Mouse (Mus musculus): ENCODE results near the gene Epas1.

Gene Epas1

DNA sequence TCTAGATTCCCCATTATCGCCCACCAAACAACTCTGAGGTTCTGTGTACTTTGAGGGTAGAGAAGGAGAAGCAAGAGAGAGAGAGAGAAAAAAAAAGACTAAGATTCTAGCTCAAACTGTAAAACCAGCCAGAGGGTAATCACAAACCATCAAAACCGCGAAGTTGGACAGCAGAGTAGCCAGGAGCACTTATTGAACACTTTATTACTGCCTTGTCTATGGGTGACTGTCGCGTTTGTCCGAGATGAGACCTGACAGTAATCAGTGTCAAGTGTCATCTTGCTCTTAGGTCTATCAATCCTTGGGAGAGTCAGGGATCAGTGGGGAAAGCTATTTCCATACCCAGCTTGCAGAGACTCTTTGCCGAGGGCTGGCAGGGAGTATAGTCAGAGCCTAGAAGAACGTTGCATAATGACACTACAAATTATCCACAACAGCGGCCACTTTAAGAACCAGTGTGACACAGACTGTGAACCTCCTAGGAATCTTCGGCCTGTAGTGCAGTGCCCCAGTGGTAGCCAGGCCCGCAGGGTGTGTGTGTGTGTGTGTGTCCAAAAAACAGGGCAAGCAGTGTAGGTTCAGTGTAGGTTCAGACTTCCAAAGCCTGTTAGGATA, 2.2 kb downstream of the Epas1 start:
- no peak for DNase-seq (ENCODE audit: low spot score)

DNA sequence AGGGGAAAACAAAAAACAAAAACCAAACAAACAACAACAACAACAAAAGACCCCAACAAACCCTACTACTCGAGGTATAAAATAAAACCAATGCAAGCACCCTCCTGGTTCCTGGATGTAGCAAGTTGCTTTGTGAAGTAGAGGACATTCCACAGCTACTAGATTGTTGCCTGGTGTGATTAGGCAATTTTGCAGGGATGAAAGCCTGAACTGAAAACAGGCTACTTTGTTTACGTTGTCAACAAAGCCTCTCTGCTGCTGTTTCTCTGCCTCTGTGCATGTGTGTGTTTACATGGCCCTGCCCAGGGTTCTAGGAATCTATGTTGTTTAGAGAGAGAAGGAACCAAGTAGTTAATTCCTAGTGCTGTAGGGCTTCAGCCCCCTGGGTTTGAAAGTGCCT, 4.1 kb downstream of the Epas1 start:
- no peak for DNase-seq (ENCODE audit: low spot score)

DNA sequence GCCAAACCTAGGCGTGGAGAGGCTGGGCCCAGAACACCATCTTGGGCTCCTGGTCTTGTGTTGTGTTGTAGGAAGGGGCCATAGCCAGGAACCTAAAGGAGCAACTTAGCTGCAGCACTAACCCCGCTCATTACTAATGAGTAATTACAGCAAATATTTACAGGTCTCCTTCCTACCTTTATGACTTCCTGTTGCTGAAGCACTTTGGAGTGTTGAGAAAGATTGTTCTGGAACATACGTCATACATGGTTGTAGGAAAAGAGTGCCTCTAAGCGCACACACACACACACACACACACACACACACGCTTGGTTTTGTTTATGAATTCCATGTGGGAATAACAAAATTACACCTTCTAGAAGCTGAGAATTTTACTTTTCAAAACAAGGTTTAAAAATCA, 8.4 kb downstream of the Epas1 start:
- no peak for DNase-seq (ENCODE audit: low spot score)

DNA sequence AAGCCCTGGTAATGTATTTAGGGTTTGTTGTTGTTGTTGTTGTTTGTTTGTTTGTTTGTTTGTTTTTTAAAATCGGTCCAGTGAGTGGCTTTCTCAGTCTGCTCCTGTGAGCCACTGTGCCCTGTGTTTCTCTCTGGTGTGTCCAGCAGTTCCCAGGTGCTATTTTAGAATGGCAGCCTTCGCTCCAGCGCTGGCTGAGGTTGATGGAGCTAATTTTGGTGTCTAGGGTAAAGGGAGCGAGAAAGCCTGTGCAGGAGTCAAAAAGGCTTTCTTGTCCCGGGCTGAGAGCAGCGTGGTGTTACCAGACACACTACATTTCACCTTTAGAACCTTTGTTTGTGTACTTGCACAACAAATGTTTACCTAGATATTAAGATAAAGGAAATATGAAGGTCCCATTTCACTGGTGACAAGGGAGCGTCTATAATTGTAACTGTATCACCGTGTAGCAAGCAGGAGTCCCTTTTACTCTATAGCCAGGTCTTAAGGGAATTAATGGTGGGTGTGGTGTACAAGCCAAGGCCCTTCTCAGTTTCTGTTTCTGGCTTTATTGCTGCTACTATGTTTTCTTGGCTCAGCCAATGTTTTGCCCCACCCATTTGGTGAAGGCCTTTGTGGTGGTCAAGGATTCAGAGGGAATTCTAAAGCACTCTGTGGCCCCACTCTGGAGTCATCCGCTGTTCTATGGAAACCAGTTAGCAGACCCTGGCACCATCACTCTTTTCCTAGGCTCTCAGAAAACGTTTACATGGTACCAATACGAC, 9.2 kb downstream of the Epas1 start:
- DNase-seq (ENCODE audit: low spot score): no peak

DNA sequence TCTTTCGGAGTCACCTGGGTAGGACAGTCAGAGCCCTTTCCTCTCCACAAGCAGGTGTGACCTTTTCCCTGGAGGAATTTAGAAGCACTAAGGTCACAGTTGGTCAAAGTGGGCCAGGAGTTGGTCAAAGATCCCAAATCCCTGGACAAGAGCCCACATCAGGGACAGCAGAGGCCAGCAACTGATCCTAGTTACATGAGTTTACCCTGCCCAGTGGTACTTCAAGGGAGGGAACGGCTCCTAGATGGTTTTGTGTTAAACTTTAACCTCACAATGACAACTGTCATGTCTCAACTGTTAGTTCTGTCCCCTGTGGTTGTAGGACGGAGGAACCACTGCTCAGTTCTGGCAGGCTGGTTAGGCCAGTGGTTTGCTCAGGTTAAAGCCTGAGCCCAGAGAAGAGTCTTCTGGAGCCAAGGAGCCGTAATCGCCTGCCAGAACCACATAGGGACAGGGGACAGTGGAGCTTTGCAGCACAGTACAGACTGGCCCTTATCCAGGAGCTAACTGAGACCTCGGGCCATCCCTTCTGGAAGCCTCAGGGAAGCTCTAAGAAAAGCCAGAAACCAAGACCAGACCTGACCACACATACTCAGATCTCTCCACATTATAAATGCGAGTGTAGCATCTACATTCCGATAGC, 12.4 kb downstream of the Epas1 start:
- DNase-seq (ENCODE audit: low spot score): no peak

DNA sequence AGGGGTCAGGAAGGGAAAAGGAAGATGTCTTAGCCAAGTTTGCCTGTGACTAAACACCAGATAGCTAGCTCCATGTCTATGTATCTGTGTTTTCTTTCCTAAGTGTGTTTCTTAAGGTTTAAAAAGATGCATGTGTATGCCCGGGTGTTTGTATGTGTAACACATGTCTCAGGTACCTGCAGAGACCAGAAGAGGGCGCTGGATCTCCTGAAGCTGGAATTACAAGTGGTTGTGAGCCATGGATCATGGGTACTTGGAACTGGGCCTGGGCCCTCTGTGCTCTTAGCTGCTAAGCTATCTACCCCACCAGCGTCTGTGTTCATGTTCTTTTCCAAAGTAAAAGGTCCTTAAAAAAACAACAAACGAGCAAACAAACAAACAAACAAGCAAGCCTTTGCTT, 12.9 kb downstream of the Epas1 start:
- DNase-seq (ENCODE audit: low spot score): no peak

DNA sequence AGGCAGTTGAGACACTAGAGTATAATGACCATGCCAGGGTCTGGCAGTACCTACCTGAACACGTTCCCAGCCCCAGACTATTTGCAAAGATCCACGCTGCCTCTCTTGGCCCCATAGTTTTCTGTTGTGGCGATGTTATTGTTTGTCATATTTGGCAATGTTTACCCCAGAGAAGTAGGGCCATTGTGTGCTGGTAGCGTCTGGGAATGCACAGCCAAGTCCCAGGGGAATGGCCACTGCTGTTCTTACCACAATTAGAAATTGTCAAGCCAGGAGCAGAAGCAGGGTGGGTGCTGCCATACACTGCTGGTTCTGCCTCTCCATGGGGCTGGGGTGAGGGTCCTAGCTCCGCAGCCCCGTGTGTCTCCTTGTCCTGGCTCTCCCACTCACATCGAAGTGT, 15.1 kb downstream of the Epas1 start:
- DNase-seq (ENCODE audit: low spot score): no peak

DNA sequence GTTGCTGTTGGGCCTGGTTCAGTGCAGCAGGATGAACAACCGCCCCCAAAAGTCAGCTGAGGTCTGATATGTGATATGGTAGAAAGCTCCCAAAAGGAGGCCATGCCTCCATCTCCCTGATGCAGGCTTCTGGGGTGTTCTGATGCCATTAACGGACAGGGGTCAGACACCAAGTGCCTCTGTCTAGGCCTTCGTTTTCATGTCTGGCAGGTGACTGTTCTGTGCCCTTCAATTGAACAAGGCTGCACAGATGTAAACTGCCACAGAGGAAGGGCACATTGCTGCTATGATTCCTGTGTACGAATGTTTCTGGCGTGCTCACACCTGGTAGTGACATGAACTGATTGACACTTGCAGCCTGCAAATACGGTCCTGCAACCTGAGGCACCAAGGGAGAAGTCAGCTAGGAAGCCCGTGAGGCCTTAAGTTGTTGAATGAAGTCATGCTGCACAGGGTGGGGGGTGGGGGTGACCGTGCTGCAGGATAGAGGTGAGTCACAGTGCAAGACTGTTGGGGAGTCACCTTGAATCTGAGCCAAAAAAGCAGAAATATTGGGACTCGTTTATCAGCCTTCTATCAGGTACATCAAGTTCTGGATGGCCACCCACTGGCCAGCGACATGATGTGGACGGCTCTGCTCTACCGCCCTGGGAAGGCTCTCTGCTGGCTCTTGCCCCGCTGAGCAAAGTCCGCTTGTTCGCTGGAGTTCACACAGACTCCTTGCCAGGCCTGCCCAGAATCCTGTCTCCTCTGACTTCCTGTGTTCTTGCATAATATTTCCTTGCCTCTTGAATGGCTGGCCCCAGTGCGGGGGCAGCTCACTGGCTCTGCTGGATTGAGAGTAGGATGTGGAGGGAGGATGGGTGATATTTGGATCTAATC, 16.1 kb downstream of the Epas1 start:
- peak; percentile 62 for DNase-seq (ENCODE audit: low spot score)

DNA sequence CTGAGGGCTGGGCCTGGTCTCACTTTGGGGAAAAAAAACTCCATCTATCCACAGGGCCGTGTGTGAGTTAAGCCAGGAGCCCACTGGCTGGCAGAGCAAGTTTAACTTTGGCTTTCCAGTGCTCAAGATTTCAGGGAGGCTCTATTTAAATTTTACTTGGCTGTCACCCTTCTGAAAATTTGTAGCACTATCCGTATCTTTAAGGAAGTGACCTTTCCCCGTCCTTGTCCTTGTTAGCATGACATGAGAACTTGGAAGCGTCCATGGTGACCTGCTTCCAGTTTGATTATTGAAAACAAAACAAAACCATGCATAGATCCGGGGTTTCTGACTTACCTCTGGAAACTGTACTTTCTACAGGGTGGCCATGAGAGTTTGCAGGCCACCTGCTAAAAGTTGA, 17.3 kb downstream of the Epas1 start:
- no peak for DNase-seq (ENCODE audit: low spot score)

DNA sequence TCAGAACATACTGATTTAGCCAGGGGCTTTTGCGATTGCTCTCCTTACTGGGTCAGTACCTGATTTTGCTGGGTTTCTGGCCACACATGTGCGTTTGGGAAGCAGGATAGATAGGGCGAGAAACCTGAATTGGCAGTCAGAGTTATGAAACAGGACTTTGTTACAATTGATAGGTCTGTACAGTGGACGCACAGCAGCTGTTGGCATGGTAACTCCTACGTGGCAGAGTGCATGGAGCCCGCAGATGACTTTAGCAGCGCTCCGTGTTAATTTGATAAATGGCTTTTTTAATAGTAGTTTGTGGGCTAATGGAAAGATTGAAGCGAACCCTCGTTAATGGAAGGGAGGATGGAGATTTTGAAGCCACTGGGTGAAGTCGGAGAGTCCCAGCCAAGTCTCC, 18.5 kb downstream of the Epas1 start:
- DNase-seq (ENCODE audit: low spot score): no peak

DNA sequence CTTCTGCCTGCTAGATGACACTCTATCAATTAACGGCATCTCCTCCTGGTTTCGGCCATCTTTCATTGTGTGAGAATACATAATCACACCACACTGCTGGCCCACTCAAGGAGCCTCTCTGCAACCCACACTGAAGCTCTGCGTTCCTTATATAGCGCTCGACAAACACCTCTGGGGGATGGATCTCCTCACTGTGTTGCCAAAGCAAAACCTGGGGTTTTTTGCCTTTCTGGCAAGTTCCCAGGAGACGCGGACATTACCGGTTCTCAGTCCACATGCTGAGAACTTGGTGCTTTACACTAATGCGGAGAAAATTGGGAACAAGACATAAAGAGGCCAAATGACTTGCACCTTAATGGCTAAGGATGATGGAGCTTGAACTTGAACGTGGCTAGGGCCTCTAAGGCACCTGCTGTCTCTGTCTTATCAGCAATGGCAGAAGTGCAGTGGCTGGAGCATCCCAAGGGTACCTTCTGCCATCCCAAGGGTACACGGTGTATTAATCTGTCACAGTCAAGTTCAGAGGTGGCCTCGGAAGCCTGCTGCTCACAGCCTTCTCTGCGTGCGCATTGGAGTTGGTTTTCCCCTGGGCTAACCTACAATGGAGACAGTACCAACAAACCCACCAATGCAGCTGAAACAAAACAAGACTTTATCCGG, 19.6 kb downstream of the Epas1 start:
- no peak for DNase-seq (ENCODE audit: low spot score)

DNA sequence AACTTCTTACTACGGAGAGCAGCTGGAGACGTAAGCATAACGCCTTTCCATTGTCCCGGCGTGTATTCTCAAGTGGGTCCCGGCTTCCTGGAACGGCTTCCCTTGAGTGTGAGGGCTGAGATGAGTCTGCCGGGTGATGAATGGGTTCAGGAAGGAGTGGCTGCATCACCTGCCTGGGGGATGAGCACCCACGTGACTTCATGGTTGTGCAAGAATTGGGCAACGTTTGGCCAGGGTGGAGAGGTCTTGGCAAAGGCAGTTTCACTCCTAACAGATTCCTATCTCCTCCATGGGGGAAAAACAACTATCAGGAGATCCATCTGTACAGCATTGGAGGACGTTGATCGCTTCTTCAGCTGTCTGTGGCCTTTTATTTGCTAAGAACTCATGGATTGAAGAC, 23.0 kb downstream of the Epas1 start:
- no peak for DNase-seq (ENCODE audit: low spot score)

DNA sequence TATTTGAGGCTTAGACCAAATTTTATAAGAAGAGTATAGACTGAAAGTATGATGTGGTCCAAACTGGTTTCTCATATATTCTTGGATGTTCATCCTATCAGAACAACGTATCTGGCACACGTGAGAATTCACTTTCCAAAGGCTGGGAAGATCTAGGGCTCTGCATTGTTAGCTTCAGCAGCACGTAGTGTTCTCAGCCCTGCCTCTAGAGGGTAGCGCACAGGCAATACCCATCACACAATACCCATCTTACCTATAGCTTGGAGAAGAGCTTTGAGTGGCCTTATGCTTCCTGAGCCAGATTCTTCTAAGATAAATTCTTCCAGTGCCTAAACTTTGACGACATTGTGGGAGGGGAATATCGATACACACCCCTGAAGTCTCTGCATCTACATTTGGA, 24.6 kb downstream of the Epas1 start:
- DNase-seq (ENCODE audit: low spot score): no peak

DNA sequence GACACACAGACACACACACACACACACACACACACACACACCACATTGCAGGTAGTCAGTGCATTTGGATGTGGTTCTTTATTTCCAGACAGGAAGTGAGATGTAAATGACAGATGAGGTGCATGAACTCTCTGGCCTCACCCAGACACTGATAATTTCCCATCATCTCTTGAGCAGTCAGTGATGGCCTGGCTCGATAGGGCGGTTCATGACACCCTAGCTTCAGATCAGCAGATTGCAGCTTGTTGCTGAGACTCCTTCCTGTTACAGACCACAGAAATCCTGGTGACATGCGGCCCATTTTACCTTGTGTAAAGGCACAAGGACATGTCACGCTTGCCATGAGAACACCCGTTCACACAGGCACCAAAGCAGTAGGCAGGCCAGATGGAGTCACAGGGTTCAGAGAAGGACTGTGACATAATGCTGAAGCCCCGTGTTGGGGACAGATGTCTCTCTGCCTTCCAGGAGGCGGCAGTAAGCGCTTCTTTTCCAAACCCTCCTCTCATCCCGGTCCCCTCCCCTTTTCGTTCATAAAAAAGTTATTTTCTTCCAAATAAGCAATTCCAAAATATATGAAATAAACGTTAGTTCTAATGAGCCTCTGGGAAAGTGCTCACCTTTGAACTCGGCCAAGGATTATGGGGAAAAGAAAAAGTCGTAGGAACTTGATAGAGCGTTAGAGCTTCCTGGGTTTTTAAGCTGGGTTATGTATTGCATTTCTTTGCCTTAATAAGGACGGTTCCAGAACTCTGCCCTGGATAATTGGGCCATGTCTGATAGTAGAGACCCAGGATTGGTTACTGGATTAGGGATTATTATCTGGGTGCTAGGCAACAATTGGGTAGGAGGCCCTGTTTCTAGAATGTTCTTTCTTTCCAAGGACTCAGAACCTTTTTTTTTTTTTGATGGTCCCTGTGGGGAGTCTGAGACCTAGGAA, 26.0 kb downstream of the Epas1 start:
- DNase-seq (ENCODE audit: low spot score): no peak

DNA sequence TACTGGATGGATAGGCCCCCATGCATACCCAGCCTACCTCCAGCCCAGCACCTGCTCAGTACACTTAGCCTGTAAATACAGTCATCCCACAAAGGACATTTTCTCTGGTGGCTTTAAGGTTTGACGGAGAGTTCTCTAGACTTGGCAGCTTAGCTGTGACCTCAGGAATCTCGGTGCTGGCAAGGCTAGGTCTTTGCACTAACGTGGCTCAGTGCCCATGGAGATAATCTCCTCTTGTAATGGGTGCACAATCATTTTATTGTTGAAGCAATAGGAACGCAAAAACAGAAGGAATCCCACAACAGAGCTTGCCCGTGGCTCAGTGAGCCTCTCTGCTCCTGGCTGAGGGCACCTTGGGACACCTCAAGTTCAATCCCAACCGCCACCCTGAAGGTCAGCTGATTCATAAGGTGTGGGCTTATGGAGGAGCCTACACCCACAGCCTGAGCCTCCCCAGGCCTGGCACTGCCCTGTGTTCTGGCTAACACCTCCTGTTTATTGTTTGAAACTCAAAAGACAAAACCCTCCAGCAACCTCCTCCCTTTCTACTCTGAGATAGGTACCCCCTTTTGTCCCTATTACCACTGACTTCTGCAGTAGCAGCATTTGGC, 27.3 kb downstream of the Epas1 start:
- DNase-seq (ENCODE audit: low spot score): no peak

DNA sequence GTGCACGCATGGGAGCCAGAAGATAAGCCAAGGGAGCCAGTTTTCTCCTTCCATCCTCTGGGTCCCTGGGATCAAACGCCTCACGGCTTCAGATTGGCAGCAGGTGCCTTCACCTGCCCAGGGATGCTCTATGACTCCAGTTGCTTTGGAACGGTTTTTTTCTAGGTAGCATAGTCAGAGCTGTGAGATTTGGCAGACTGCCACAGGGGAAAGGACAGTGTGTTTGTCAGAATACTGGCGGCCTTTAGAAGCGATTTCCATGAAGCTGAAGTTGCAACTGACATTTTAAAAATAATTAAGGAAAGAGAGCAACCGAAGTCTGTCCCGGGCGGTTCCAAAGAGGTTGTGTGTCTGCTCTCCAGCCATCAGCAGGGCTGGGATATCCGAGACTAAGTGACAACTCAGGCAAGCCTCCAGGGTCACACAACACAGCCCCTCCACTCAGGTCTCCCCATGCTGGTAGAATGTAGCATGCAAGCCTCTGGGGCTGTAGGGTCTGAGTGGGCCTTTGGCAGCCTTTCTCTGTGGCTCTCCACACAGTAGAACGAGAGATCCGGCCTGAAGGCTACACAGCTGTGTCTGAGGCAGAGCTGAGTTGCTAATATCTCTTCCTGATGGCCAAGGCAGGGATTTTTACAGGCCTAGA, 28.4 kb downstream of the Epas1 start:
- DNase-seq (ENCODE audit: low spot score): no peak

DNA sequence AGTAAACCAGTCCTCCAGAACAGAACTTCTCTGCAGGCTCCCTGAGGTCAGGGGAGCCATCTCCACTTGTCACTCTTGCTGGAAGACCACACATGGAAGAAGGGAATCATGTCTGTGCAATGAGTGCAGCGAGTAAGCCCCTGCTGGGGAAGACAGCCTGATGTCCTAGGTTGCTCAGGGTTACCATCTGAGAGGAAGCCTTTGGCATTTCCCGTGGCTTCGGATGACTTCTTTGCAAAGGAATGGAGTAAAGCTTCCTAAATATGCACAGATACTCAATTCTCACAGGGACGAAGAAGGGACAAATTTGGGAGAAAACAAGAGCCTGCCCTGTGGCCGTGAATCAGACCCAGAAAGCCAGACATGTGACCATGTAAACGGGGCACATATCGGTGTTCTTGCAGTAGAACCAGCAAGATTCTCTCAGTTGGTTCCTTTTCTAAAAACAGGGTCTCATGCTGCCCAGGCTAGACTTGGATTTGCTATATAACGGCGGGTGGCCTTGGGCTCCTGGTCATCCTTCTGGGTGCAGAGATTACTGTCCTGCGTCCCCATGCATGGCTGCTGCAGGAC, 31.0 kb downstream of the Epas1 start:
- DNase-seq (ENCODE audit: low spot score): no peak

DNA sequence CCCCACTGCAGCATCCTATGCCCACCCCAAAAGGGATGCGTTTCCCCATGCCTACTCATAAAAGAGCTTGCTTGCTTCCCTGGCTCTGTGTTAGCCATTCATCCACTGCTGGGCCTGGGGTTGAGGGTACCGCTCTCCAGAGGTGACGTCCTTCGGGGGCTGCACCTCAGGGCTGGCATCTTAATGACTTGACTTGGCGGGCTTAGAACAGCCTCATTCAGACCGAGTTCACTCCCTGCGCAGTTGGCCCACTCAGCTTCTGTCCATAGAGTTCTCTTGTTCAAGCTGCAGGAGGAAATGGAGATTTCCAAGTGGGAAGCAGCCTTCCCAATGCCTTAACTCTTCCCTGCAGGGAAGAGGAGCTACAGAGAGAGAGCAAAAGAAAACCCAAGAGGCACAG, 32.1 kb downstream of the Epas1 start:
- DNase-seq (ENCODE audit: low spot score): no peak

DNA sequence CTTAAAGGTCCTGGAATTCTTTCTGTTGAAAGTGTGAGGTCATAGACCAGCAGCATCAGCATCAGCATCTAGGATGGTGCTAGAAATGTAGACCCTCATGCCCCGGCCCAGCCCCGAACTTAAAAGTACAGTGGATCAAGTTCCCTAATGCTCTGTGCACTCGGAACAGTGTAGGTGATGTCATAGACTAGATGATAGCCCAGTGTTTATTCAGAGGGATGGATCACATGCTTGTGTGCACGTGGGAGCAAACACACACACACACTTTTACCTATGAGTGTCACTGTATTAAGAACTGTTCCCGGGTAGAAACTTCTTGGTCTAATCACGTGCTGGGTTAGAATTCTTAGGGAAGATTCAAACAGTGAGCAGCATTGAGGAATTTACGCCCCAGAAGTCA, 33.0 kb downstream of the Epas1 start:
- no peak for DNase-seq (ENCODE audit: low spot score)

DNA sequence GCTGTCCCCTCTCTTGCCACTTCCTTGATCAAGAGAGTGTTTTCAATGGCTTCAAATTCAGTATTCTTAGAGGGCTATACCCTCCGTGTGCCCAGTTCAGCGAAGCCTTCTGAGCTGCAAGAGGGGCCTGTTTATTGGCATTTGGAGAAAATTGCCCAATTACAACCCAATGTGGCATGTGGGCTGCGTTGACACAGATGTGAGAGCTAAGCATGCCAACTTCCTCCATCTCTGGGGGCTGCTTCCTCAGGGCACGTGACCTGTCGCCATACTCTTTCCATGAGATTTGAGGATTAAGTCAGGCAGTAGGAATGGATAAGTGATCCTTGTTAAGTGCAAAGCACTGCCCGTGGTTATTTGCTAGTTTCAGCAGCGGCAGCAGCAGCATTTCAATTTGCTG, 34.3 kb downstream of the Epas1 start:
- DNase-seq (ENCODE audit: low spot score): no peak
